In genomic region chr9:84258488-84258887, GRCm38 (mm10) we compare ENCODE assay signal across 31 mouse cellular contexts.
DNase-seq lines count a peak whose midpoint lies in the region; ATAC-seq lines count a peak whose summit lies in the region.
"Had no signal": no experiment of that assay in that cellular context is flagged by ENCODE, and none has a peak within 500 bp of the region (broad histone marks: within the 10 kb centered on the region; RNA-seq: fewer than 3 reads in every experiment).

No protein-coding gene starts in this region.

- no peaks in the 10 kb centered on the region for H3K4me1 ChIP-seq in embryonic facial prominence, embryonic 11.5 days (ENCODE audit: control insufficient read depth, insufficient read depth, low read length)
- no peaks in the 10 kb centered on the region for H3K4me1 ChIP-seq in limb, embryonic 11.5 days (ENCODE audit: control insufficient read depth, insufficient read depth, low read length)
- H3K4me1 ChIP-seq: heart, embryonic 12.5 days; liver, embryonic 15.5 days; neural tube, embryonic 12.5 days; stomach, embryonic 15.5 days had no signal

- H3K27ac ChIP-seq in embryonic facial prominence, embryonic 11.5 days (replicated peaks; ENCODE audit: low read depth, low read length), result no peak overlapping the region
- no peak overlapping the region for H3K27ac ChIP-seq in limb, embryonic 11.5 days (replicated peaks; ENCODE audit: low read depth, low read length)
- H3K27ac ChIP-seq: embryonic facial prominence, embryonic 15.5 days; gastrocnemius, adult 2 months; heart, adult 2 months; hindbrain, embryonic 15.5 days; layer of hippocampus, adult 2 months; liver, embryonic 15.5 days; midbrain, embryonic 10.5 days; neural tube, embryonic 12.5 days; stomach, embryonic 15.5 days had no signal

- H3K27me3 ChIP-seq in embryonic facial prominence, embryonic 11.5 days (ENCODE audit: control insufficient read depth, insufficient read depth, low read length), result no peaks in the 10 kb centered on the region
- no peaks in the 10 kb centered on the region for H3K27me3 ChIP-seq in limb, embryonic 11.5 days (ENCODE audit: control insufficient read depth, insufficient read depth, low read length)
- H3K27me3 ChIP-seq: embryonic facial prominence, embryonic 15.5 days; heart, embryonic 12.5 days; hindbrain, embryonic 15.5 days; liver, embryonic 15.5 days; neural tube, embryonic 12.5 days; stomach, embryonic 15.5 days had no signal

- H3K9me3 ChIP-seq in embryonic facial prominence, embryonic 11.5 days (replicated peaks; ENCODE audit: control insufficient read depth, low read length), result no peaks in the 10 kb centered on the region
- H3K9me3 ChIP-seq in limb, embryonic 11.5 days (ENCODE audit: control insufficient read depth, low read length), result no peaks in the 10 kb centered on the region
- H3K9me3 ChIP-seq: embryonic facial prominence, embryonic 15.5 days; G1E; heart, embryonic 12.5 days; hindbrain, embryonic 15.5 days; liver, embryonic 15.5 days; midbrain, embryonic 10.5 days; neural tube, embryonic 12.5 days; stomach, embryonic 15.5 days had no signal

- no peak overlapping the region for H3K9ac ChIP-seq in embryonic facial prominence, embryonic 11.5 days (replicated peaks; ENCODE audit: low read length)
- H3K9ac ChIP-seq in limb, embryonic 11.5 days (ENCODE audit: low read length), result no peak overlapping the region
- H3K9ac ChIP-seq: embryonic facial prominence, embryonic 15.5 days; heart, embryonic 12.5 days; hindbrain, embryonic 15.5 days; liver, embryonic 15.5 days; lung, embryonic 14.5 days; neural tube, embryonic 12.5 days; stomach, embryonic 15.5 days had no signal

- WGBS in embryonic facial prominence, embryonic 11.5 days, result 28% methylated on average over 1 of the region's 1 CpGs
- 27% methylated on average over 1 of the region's 1 CpGs for WGBS in limb, embryonic 11.5 days

- no peaks in the 10 kb centered on the region for H3K36me3 ChIP-seq in embryonic facial prominence, embryonic 11.5 days (replicated peaks; ENCODE audit: control insufficient read depth, insufficient read depth, low read depth, low read length)
- no peaks in the 10 kb centered on the region for H3K36me3 ChIP-seq in limb, embryonic 11.5 days (ENCODE audit: control insufficient read depth, insufficient read depth, low read length)
- H3K36me3 ChIP-seq: embryonic facial prominence, embryonic 15.5 days; G1E; heart, embryonic 12.5 days; hindbrain, embryonic 15.5 days; liver, embryonic 15.5 days; midbrain, embryonic 10.5 days; neural tube, embryonic 12.5 days; stomach, embryonic 15.5 days had no signal

- no peak overlapping the region for H3K4me2 ChIP-seq in embryonic facial prominence, embryonic 11.5 days (ENCODE audit: low read depth, low read length)
- H3K4me2 ChIP-seq in limb, embryonic 11.5 days (ENCODE audit: low read depth, severe bottlenecking), result no peak overlapping the region
- H3K4me2 ChIP-seq: embryonic facial prominence, embryonic 15.5 days; heart, embryonic 12.5 days; hindbrain, embryonic 15.5 days; liver, embryonic 15.5 days; lung, embryonic 14.5 days; neural tube, embryonic 12.5 days; stomach, embryonic 15.5 days had no signal

- no peak for ATAC-seq in embryonic facial prominence, embryonic 11.5 days (replicated peaks; ENCODE audit: insufficient number of reproducible peaks, low FRiP score, low TSS enrichment, low read depth)
- 0 out of 2 replicates have a peak, but pooled peaks have one; percentile 73 for ATAC-seq in limb, embryonic 11.5 days (ENCODE audit: insufficient number of reproducible peaks, low FRiP score, low TSS enrichment, low read depth)
- no peak for ATAC-seq in cerebellum, adult (ENCODE audit: insufficient number of reproducible peaks, low FRiP score, low TSS enrichment)
- ATAC-seq: forebrain, embryonic 14.5 days had no signal

- no peak overlapping the region for H3K4me3 ChIP-seq in embryonic facial prominence, embryonic 11.5 days (ENCODE audit: low read depth, low read length)
- H3K4me3 ChIP-seq in limb, embryonic 11.5 days (ENCODE audit: low read depth, low read length), result no peak overlapping the region
- H3K4me3 ChIP-seq: embryonic facial prominence, embryonic 15.5 days; gastrocnemius, adult 2 months; heart, adult 2 months; heart, embryonic 12.5 days; hindbrain, embryonic 15.5 days; layer of hippocampus, adult 2 months; liver, embryonic 15.5 days; midbrain, embryonic 10.5 days; myocyte; neural tube, embryonic 12.5 days; stomach, embryonic 15.5 days had no signal

- peak; percentile 39 for DNase-seq in embryo, embryonic 10.5 days (ENCODE audit: low spot score)
- DNase-seq in embryo, embryonic 10 days (ENCODE audit: low spot score), result no peak
- peak; percentile 81 for DNase-seq in 3T3-L1 (ENCODE audit: low read depth, low spot score)
- peak; percentile 75 for DNase-seq in embryonic facial prominence, embryonic 11.5 days (ENCODE audit: low spot score)
- DNase-seq in limb, embryonic 11.5 days (ENCODE audit: low spot score), result no peak
- DNase-seq in cerebellum, adult 18-20 months, result no peak
- DNase-seq: adrenal gland, postnatal 25 days; cerebellum, adult 2 months; cerebellum, postnatal 14 days; gastrocnemius, adult 2 months; gastrocnemius, postnatal 36 days; heart, adult 2 months; heart, postnatal 4 days; kidney, adult 2 months; kidney, postnatal 36 days; left cerebral cortex, postnatal 4 days; lung, embryonic 14.5 days; lung, postnatal 14 days; thymus, postnatal 14 days had no signal

Comparison
In these comparisons a context has a peak if more than half of its experiments do, and no peak if none do; other contexts are left out.
1. DNase-seq: peak in embryo, embryonic 10.5 days (single experiment), 3T3-L1 (single experiment) and embryonic facial prominence, embryonic 11.5 days (single experiment); none in embryo, embryonic 10 days (single experiment), limb, embryonic 11.5 days (single experiment) and cerebellum, adult 18-20 months (0 of 2).